Comparison of ENCODE assay signal across 15 mouse cellular contexts in the genomic region with DNA sequence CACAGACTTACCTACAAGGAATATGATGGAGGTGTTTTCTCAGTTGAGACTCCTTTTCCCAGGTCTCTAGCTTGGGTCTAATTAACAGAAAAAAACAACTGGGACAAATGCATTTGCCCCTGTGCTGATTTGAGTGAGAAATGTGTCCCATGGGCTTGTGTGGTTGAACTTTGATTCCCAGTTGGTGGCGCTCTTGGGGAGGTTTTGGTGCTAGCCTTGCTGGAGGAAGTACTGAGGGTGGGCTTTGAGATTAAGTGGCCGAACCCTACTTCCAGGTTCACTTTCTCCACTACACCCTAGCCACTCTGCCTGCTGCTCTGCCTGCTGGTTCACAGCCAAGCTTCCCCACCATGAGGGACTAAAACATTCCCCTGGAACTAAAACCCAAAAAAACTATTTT. TPM values are rescaled to one million over a fixed set of nuclear protein-coding genes. Genes with fewer than 3 reads are reported as not detected.
DNase-seq lines count a peak whose midpoint lies in the region; ATAC-seq and TF ChIP-seq lines count a peak whose summit lies in the region.
"Had no signal": no experiment of that assay in that cellular context is flagged by ENCODE, and none has a peak within 500 bp of the region (broad histone marks: within the 10 kb centered on the region; RNA-seq: fewer than 3 reads in every experiment).

No protein-coding gene starts in this region.

- no peak overlapping the region for H3K9ac ChIP-seq in liver, adult 2 months (ENCODE audit: low read depth, low read length)
- H3K9ac ChIP-seq in liver, embryonic 12.5 days = no peak overlapping the region
- H3K9ac ChIP-seq in MEL (ENCODE audit: control insufficient read depth, low read depth, low read length, poor library complexity, severe bottlenecking) = peak overlapping the region; percentile 35
- H3K9ac ChIP-seq: forebrain, embryonic 15.5 days; hindbrain, embryonic 15.5 days; stomach, embryonic 15.5 days had no signal

- no peaks in the 10 kb centered on the region for H3K36me3 ChIP-seq in liver, adult 2 months (ENCODE audit: control insufficient read depth, insufficient read depth, low read length)
- H3K36me3 ChIP-seq in liver, embryonic 12.5 days = no peaks in the 10 kb centered on the region
- H3K36me3 ChIP-seq in MEL (ENCODE audit: control insufficient read depth in 1 of 2, insufficient read depth in 2 of 2, low read length in 2 of 2) = peaks cover 0 to 15% of the 10 kb centered on the region in 2 experiments; a peak in 2 of 4 replicates
- H3K36me3 ChIP-seq: forebrain, embryonic 15.5 days; hindbrain, embryonic 15.5 days; stomach, embryonic 15.5 days had no signal

- peak; percentile 39 for TF ChIP-seq CTCF in liver, adult 2 months (IDR thresholded peaks at IDR 0.05; ENCODE audit: low read depth, low read length)
- TF ChIP-seq CTCF in MEL (IDR thresholded peaks at IDR 0.05 in 2 of 3, conservative IDR thresholded peaks at IDR 0.05 in 1 of 3; ENCODE audit: control insufficient read depth in 1 of 3, insufficient read depth in 1 of 3, low read depth in 2 of 3, low read length in 3 of 3, poor library complexity in 1 of 3, severe bottlenecking in 1 of 3) = peak; percentile 35 to 85 (median 75); a peak in 5 of 6 replicates

- peak; percentile 85 for TF ChIP-seq RAD21 in MEL (IDR thresholded peaks at IDR 0.05; ENCODE audit: low read depth, low read length)

- 32% methylated on average over 2 of the region's 2 CpGs for WGBS in liver, adult 2 months
- WGBS in liver, embryonic 12.5 days (ENCODE audit: insufficient replicate concordance) = 4% methylated on average over 2 of the region's 2 CpGs

- H3K27me3 ChIP-seq in liver, adult 2 months (ENCODE audit: control insufficient read depth, insufficient read depth, low read length) = no peaks in the 10 kb centered on the region
- peaks cover 41% of the 10 kb centered on the region for H3K27me3 ChIP-seq in liver, embryonic 12.5 days (replicated peaks)
- H3K27me3 ChIP-seq in MEL (ENCODE audit: control insufficient read depth in 1 of 2, insufficient read depth in 2 of 2, low read length in 2 of 2) = no peaks in the 10 kb centered on the region
- H3K27me3 ChIP-seq: forebrain, embryonic 15.5 days; hindbrain, embryonic 15.5 days had no signal

- no peak for TF ChIP-seq EP300 in MEL (IDR thresholded peaks at IDR 0.05; ENCODE audit: low read depth in 1 of 2, low read length in 2 of 2)

- H3K79me2 ChIP-seq in liver, adult 2 months (ENCODE audit: control insufficient read depth, insufficient read depth, low read length) = no peaks in the 10 kb centered on the region
- peaks cover 3% of the 10 kb centered on the region; the same call in 1 of the 2 replicates for H3K79me2 ChIP-seq in MEL (ENCODE audit: control insufficient read depth, insufficient read depth, low read length, poor library complexity)

- TF ChIP-seq POLR2A in liver, adult 2 months (IDR thresholded peaks at IDR 0.05; ENCODE audit: extremely low read depth, insufficient read depth, low read length) = no peak
- no peak for TF ChIP-seq POLR2A in MEL (IDR thresholded peaks at IDR 0.05; ENCODE audit: control insufficient read depth in 1 of 2, insufficient read depth in 1 of 2, low read depth in 1 of 2, low read length in 2 of 2, poor library complexity in 1 of 2)

- H3K4me2 ChIP-seq in liver, embryonic 12.5 days = no peak overlapping the region
- H3K4me2 ChIP-seq: forebrain, embryonic 15.5 days; hindbrain, embryonic 15.5 days; stomach, embryonic 15.5 days had no signal

- H3K4me1 ChIP-seq in liver, adult 2 months (ENCODE audit: control insufficient read depth, insufficient read depth, low read length) = no peaks in the 10 kb centered on the region
- H3K4me1 ChIP-seq in liver, embryonic 12.5 days = peaks cover 34% of the 10 kb centered on the region
- H3K4me1 ChIP-seq in MEL (ENCODE audit: control insufficient read depth in 1 of 2, insufficient read depth in 2 of 2, low read length in 2 of 2) = peaks cover 0 to 5% of the 10 kb centered on the region in 2 experiments; a peak in 1 of 4 replicates
- H3K4me1 ChIP-seq: stomach, embryonic 15.5 days had no signal

- no peaks in the 10 kb centered on the region for H3K9me3 ChIP-seq in liver, embryonic 12.5 days (replicated peaks)
- no peaks in the 10 kb centered on the region for H3K9me3 ChIP-seq in MEL (replicated peaks; ENCODE audit: insufficient read depth, low read length)
- H3K9me3 ChIP-seq: forebrain, embryonic 15.5 days; hindbrain, embryonic 15.5 days; stomach, embryonic 15.5 days had no signal

- no peak for DNase-seq in liver, adult 2 months (ENCODE audit: extremely low read depth, low read depth, low spot score)
- DNase-seq in MEL (ENCODE audit: low read depth, low spot score) = peak; percentile 70
- peak; percentile 36 for DNase-seq in embryo, embryonic 11 days
- DNase-seq in thymus, postnatal 36 days = peak; percentile 15 to 18
- no peak for DNase-seq in frontal cortex, postnatal 14 days (ENCODE audit: low spot score in 2 of 2)
- DNase-seq in layer of hippocampus, adult 11-12 months (ENCODE audit: low spot score) = no peak
- DNase-seq: adrenal gland, postnatal 36 days; cerebellum, adult 9-11 months; gastrocnemius, postnatal 14 days; lung, adult 18-20 months; right cerebral cortex, postnatal 4 days had no signal

- H3K27ac ChIP-seq in liver, adult 2 months (replicated peaks; ENCODE audit: insufficient read depth, low read depth, low read length) = no peak overlapping the region
- no peak overlapping the region for H3K27ac ChIP-seq in liver, embryonic 12.5 days
- H3K27ac ChIP-seq in MEL (ENCODE audit: control insufficient read depth, low read depth, low read length) = no peak overlapping the region
- H3K27ac ChIP-seq: forebrain, embryonic 15.5 days; hindbrain, embryonic 15.5 days; stomach, embryonic 15.5 days had no signal

- no peak overlapping the region for H3K4me3 ChIP-seq in liver, adult 2 months (ENCODE audit: insufficient read depth, low read depth, low read length)
- no peak overlapping the region for H3K4me3 ChIP-seq in liver, embryonic 12.5 days
- H3K4me3 ChIP-seq in MEL (ENCODE audit: control insufficient read depth in 1 of 2, insufficient read depth in 1 of 2, low read depth in 2 of 2, low read length in 2 of 2) = no peak overlapping the region
- H3K4me3 ChIP-seq: forebrain, embryonic 15.5 days; hindbrain, embryonic 15.5 days; stomach, embryonic 15.5 days had no signal

- no peak for ATAC-seq in liver, embryonic 12.5 days
- ATAC-seq: forebrain, embryonic 15.5 days had no signal

TF ChIP-seq in MEL, 35 proteins besides CTCF, POLR2A, EP300 and RAD21:
- TF ChIP-seq SMC3 (IDR thresholded peaks at IDR 0.05; ENCODE audit: low read depth, low read length) (peak; percentile 87), ELF1 (IDR thresholded peaks at IDR 0.05; ENCODE audit: low read depth, low read length) (0 out of 2 replicates have a peak, but pooled peaks have one; percentile 30), ZC3H11A (IDR thresholded peaks at IDR 0.05; ENCODE audit: low read depth, low read length) (peak; percentile 94), GABPA (IDR thresholded peaks at IDR 0.05; ENCODE audit: low read depth, low read length) (no peak)

RNA-seq across cellular contexts. Expression of a gene that starts 3.5 kb away (rescaled TPM):
- 29.2 and 35.0 TPM in 2 replicates for total RNA-seq in liver, adult 2 months (2014; rRNA removed)
- polyA plus RNA-seq in liver, adult 2 months (2012; rRNA removed) = 24.7 and 28.0 TPM in 2 replicates
- polyA plus RNA-seq in liver, embryonic 12.5 days (2016; fragmentation: Nextera tagmentation; extraction: Ambion mirVana) = 27.1 and 30.2 TPM in 2 replicates
- total RNA-seq in MEL (2012; rRNA removed) = 14.4 and 19.5 TPM in 2 replicates
- 10 to 100 TPM in 1 of 2 experiments, not detected in 1; 28.5 TPM for polyA plus RNA-seq in MEL (2012; ENCODE audit: insufficient read depth in 1 of 2, insufficient read length in 2 of 2, low read depth in 1 of 2, low replicate concordance in 2 of 2, missing spikeins in 1 of 2)

Comparison
In these comparisons a context has a peak if more than half of its experiments do, and no peak if none do; other contexts are left out.
1. DNase-seq: peak in MEL (single experiment), embryo, embryonic 11 days (single experiment) and thymus, postnatal 36 days (2 of 2); none in liver, adult 2 months (single experiment), frontal cortex, postnatal 14 days (0 of 2) and layer of hippocampus, adult 11-12 months (single experiment).